Mouse (Mus musculus) neural tube, embryonic 13.5 days (tissue): ENCODE data around the gene Pafah1b3. TPM values are rescaled to one million over a fixed set of nuclear protein-coding genes. Genes with fewer than 3 reads are reported as not detected.

Experiments used
- ATAC-seq: fragments of 200-750 bp; cut with Nextera tagmentation; 2 replicates; pipeline ENCODE4 v1.8.0; 2017; ENCODE audit warnings: low read depth, mild to moderate bottlenecking, moderate TSS enrichment, moderate library complexity
- H3K27ac ChIP-seq: fragments of 300-500 bp; sonication (generic); replicated peaks from 2 replicates; pipeline ENCODE4 v1.5.1; 2015; ENCODE audit warnings: moderate library complexity, mild to moderate bottlenecking, inconsistent platforms
- H3K27me3 ChIP-seq: fragments of 300-500 bp; sonication (generic); 2 replicates; pipeline ENCODE4 v1.6.1; 2015; ENCODE audit warnings: mild to moderate bottlenecking, inconsistent platforms
- H3K36me3 ChIP-seq: fragments of 300-500 bp; sonication (generic); 2 replicates; pipeline ENCODE4 v1.6.1; 2015; ENCODE audit warnings: mild to moderate bottlenecking, inconsistent platforms
- H3K4me1 ChIP-seq: fragments of 300-500 bp; sonication (generic); replicated peaks from 2 replicates; pipeline ENCODE4 v1.6.1; 2015; ENCODE audit warnings: inconsistent platforms
- H3K4me2 ChIP-seq: fragments of 300-500 bp; sonication (generic); 2 replicates; pipeline ENCODE4 v1.6.1; 2015; ENCODE audit warnings: inconsistent platforms, mild to moderate bottlenecking, moderate library complexity
- H3K4me3 ChIP-seq: fragments of 300-500 bp; sonication (generic); 2 replicates; pipeline ENCODE4 v1.5.1; 2015; ENCODE audit warnings: mild to moderate bottlenecking, inconsistent platforms
- H3K9ac ChIP-seq: fragments of 300-500 bp; sonication (generic); 2 replicates; pipeline ENCODE4 v1.6.1; 2015; ENCODE audit warnings: moderate library complexity, mild to moderate bottlenecking, inconsistent platforms
- H3K9me3 ChIP-seq: fragments of 300-500 bp; sonication (generic); 2 replicates; pipeline ENCODE4 v1.6.1; 2016; ENCODE audit warnings: inconsistent platforms
- WGBS: fragments of 180-500 bp; shearing (Covaris S2); methylation state at CpG from one replicate; pipeline ENCODE4 v1.1.7; 2015; 5-methylcytosine and 5-hydroxymethylcytosine counted together
- polyA plus RNA-seq: library from polyadenylated mRNA; unstranded; fragments of >200 nt; fragmentation: Nextera tagmentation; extraction: Ambion mirVana; gene quantifications from 2 replicates; pipeline ENCODE4 v1.2.1, GENCODE M21; 2015

Gene Pafah1b3
- polyA plus RNA-seq, 1 experiment from 2014 or later = 535 TPM

DNA sequence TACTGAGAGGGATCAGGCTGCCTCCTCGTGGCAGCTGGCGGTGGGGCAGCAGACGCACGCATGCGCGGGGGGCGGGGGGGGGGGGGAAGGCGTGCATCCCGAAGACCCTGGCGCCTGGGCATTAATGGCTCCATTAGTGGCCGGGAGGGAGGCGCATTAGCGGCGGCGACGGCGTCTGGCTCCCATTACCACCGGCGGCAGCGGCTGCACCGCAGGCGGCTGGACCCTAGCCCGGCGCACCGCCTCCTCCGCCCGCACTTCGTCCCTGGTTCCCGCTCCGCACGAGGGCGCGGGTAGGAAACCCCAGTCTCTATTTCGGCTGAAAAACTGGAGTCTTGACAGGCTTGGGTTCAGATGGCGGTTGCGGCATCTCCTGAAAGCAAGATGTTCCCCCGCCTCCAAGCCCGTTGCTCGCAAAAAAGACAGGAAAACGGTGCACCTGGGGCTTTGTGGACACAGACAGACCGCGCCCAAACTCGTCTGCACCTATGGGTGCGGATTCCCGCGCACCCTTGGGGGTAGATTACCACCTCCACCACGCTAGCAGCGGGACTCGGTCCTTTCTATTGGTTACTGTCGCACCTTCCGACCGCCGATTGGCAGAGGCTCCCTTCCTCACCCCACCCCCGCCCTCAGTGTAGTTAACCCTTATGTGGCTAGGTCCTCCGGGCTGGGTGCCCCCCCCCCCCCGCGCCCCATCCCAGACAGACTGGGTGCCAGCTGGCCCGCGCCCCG, 19.3 kb downstream of the Pafah1b3 start:
- under 1% methylated on average over 52 of the region's 60 CpGs for WGBS

DNA sequence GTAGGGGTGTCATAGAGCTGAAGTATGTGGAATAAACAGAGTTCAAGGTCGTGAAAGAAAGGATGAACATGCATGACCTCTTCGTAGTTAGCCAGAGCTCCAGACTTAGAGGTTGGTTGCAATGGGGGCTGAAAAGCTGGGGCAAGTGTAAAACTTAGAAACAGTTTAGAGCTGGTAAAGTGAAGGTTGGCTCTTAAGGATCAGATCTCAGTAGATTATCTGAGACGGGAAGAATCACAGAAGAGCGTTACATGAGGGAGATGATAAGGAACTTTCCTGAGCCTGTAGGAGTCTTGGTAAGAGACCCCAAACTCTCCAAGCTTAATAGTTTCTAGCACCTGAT, 19.8 kb downstream of the Pafah1b3 start:
- Histone ChIP-seq H3K9me3 (no peaks in the 10 kb centered on the region), H3K4me3 (peak overlapping the region; percentile 85), H3K4me2 (peak overlapping the region; percentile 81), H3K9ac (peak overlapping the region; percentile 84), H3K36me3 (peaks cover 15% of the 10 kb centered on the region), H3K27me3 (no peaks in the 10 kb centered on the region), H3K4me1 (peaks cover 78% of the 10 kb centered on the region), H3K27ac (peak overlapping the region; percentile 100)
- 16% methylated on average over 4 of the region's 4 CpGs for WGBS
- ATAC-seq = no peak

More for the DNA sequence above, 19.3 kb downstream of the Pafah1b3 start:
- Histone ChIP-seq H3K9ac (peak overlapping the region; percentile 84), H3K4me2 (peak overlapping the region; percentile 81), H3K36me3 (peaks cover 10% of the 10 kb centered on the region; the same call in 1 of the 2 replicates), H3K27me3 (no peaks in the 10 kb centered on the region), H3K4me1 (peaks cover 79% of the 10 kb centered on the region), H3K4me3 (peak overlapping the region; percentile 85), H3K9me3 (no peaks in the 10 kb centered on the region), H3K27ac (peak overlapping the region; percentile 100)
- peak; percentile 71 for ATAC-seq

DNA sequence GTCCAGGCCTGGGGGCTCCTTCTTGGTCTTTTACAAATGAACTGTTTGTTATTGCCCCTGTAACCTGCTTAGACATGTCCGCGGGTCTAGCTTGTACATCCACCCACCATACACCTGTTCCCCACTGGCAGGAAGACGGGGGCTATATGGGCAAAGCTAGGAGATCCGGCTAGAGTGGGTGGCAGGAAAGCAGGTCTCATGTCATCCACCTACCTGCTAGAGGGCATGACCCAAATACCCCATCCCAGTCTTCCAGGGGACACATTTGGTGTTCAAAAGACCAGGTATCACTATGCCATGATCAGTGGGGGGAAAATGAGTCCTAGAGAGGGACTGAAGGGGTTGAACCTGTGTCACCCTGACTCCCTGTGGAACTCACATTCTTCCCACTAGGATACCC, 20.4 kb downstream of the Pafah1b3 start:
- peak overlapping the region; percentile 81 for H3K4me2 ChIP-seq
- peak overlapping the region; percentile 100 for H3K27ac ChIP-seq
- H3K36me3 ChIP-seq = peaks cover 21% of the 10 kb centered on the region
- H3K27me3 ChIP-seq = no peaks in the 10 kb centered on the region
- no peaks in the 10 kb centered on the region for H3K9me3 ChIP-seq
- H3K4me3 ChIP-seq = peak overlapping the region; percentile 85
- peak overlapping the region; percentile 84 for H3K9ac ChIP-seq
- H3K4me1 ChIP-seq = peaks cover 79% of the 10 kb centered on the region
- ATAC-seq = no peak
- WGBS = 94% methylated on average over 4 of the region's 4 CpGs

DNA sequence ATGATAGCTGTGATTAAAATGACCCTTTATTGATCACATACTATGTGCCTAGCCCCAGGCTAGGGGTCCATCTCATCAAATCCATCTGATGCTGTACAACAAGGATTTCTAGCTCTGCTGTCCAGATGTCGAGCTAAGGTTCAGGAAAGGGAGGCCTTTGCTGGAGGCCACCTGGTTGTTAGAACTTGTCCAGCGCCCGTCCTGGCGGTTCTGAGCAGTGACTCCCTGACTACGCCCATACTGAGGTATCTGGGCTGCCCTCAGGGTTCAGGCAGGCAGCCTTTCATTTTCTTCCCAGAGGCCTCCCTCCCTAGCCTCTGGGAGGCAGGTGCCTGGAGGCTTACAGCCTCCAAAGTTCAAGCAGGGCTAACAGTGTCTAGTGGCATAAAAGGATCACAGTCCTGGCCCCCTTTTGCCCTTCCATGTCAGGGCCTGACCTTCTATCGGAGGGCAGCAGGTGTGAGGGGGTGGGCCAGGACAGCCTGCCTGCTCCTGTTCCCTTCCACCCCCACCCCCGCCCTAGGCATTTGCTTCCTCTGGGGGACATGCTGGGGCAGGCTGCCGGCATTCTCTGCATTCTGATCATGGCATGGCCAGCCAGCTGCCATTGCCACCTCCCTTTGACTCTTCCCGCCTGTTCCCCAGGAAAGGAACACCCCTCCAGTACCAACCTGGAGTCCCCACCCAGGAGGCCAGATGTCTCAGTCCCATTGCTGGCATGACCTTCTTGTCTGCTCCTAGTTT, 22.1 kb downstream of the Pafah1b3 start:
- H3K9ac ChIP-seq = peak overlapping the region; percentile 53
- H3K36me3 ChIP-seq = peaks cover 38% of the 10 kb centered on the region
- H3K9me3 ChIP-seq = no peaks in the 10 kb centered on the region
- peak overlapping the region; percentile 11; the same call in 1 of the 2 replicates for H3K4me2 ChIP-seq
- no peak overlapping the region; the same call in 1 of the 2 replicates for H3K27ac ChIP-seq
- no peak for ATAC-seq
- no peak overlapping the region for H3K4me3 ChIP-seq
- peaks cover 73% of the 10 kb centered on the region for H3K4me1 ChIP-seq
- H3K27me3 ChIP-seq = no peaks in the 10 kb centered on the region
- WGBS = 58% methylated on average over 9 of the region's 9 CpGs

DNA sequence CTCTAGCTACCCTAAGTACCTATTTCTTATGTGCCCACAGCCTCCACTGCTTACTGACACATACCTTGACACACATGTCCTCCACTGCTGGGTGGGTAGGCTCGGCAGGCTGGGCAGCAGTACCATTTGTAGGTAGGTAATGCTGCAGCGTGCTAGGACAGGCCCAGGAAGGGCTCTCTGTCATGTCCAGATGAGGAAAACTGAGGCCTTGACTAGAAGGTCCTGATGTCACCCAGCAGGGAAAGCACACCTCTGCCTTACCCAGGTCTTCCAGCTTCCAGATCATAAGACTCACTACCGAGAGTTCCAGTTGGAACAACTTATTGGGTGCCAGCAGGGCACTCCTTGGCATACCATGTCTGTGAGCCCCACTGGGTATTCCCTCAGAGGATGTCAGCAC, 22.8 kb downstream of the Pafah1b3 start:
- Histone ChIP-seq H3K27ac (no peak overlapping the region), H3K9ac (peak overlapping the region; percentile 41), H3K4me3 (no peak overlapping the region), H3K4me1 (peaks cover 71% of the 10 kb centered on the region), H3K9me3 (no peaks in the 10 kb centered on the region), H3K36me3 (peaks cover 39% of the 10 kb centered on the region), H3K4me2 (peak overlapping the region; percentile 7; the same call in 1 of the 2 replicates), H3K27me3 (no peaks in the 10 kb centered on the region)
- ATAC-seq = no peak
- 92% methylated on average over 3 of the region's 3 CpGs for WGBS

DNA sequence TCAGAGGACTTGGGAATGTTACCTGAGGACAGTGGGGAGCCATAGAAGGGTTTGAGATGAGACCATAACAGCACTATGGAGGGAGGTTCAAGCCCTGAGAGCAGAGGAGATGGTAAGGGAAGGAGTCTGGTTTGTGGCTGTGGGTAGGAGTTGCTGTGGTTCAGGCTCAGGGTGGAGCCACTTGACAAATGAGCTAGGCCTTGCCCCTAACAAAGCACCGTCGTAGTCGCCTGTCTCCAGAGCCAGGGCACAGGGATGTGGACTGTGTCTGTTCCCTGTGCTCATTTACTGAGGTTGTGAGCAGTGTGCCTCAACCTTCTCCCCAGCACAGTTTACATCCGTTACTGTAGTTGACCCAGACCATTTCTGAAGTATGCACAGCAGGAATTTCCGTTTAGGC, 23.2 kb downstream of the Pafah1b3 start:
- ATAC-seq = no peak
- H3K9ac ChIP-seq = peak overlapping the region; percentile 41
- H3K27me3 ChIP-seq = no peaks in the 10 kb centered on the region
- H3K4me3 ChIP-seq = no peak overlapping the region
- H3K36me3 ChIP-seq = peaks cover 39% of the 10 kb centered on the region
- WGBS = 51% methylated on average over 5 of the region's 5 CpGs
- no peaks in the 10 kb centered on the region for H3K9me3 ChIP-seq
- H3K4me1 ChIP-seq = peaks cover 71% of the 10 kb centered on the region
- H3K4me2 ChIP-seq = peak overlapping the region; percentile 7; the same call in 1 of the 2 replicates
- no peak overlapping the region for H3K27ac ChIP-seq

DNA sequence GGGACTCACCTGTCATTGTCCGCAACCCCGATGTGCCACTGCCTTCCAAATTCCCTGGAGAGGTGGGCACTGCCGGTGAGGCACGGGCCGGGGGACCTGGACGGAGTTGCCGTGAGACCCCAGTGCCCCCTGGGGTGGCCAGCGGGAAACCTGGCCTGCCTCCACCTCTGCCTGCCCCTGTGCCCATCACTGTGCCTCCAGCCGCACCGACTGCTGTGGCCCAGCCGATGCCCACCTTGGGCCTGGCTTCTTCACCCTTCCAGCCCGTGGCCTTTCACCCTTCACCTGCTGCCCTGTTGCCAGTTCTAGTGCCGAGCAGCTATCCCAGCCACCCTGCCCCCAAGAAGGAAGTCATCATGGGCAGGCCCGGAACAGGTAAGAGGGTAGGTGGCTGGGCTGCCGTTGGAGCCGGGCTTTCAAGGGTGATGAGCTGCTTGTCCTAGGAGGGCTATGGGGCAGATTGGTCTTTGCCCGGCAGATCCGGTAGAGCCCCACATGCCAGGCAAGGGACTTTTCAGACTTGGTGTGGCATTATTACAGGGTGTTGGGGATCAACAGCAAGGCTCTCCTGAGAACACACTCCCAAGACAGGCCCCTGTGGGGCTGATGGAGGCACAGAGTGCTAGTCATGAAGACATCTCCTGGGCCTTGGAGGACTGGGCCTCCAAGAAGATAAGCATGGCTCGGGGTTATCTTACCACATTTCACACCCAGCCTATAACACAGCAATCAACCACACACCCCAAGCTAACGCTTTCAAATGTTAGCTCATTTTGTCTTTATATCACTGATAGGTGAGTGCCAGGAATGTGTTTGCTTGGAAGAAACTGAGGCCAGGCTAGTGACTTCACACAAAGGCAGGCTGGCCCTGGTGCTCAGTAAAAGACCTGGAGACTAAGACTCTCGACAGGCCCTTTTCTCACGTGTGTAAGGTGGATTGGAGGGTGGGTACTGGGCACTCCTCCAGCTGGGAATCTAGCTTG, 24.2 kb downstream of the Pafah1b3 start:
- peaks cover 76% of the 10 kb centered on the region for H3K4me1 ChIP-seq
- H3K9ac ChIP-seq = peak overlapping the region; percentile 41
- no peaks in the 10 kb centered on the region for H3K27me3 ChIP-seq
- H3K27ac ChIP-seq = no peak overlapping the region
- WGBS = 92% methylated on average over 22 of the region's 22 CpGs
- H3K36me3 ChIP-seq = peaks cover 39% of the 10 kb centered on the region
- H3K4me3 ChIP-seq = no peak overlapping the region
- no peak overlapping the region for H3K4me2 ChIP-seq
- no peak for ATAC-seq
- H3K9me3 ChIP-seq = no peaks in the 10 kb centered on the region

DNA sequence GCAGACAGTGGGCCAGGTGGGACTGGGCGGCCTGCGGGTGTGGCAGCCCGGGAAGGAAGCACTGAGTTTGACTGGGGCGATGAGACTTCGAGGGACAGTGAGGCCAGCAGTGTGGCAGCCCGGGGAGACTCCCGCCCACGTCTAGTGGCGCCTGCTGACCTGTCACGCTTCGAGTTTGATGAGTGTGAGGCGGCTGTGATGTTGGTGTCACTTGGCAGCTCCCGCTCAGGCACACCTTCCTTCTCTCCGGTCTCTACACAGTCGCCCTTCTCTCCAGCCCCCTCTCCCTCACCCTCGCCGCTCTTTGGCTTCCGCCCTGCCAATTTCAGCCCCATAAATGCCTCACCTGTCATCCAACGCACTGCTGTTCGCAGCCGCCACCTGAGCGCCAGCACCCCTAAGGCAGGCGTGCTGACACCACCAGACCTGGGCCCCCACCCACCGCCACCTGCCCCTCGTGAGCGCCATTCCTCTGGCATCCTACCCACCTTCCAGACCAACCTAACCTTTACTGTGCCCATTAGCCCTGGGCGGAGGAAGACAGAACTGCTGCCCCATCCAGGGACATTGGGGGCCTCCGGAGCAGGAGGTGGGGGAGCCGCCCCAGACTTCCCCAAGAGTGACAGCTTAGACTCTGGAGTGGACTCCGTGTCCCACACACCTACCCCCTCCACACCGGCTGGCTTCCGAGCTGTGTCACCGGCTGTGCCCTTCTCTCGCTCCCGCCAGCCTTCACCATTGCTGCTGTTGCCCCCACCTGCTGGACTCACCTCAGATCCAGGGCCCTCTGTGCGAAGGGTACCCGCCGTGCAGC, 25.1 kb downstream of the Pafah1b3 start:
- Histone ChIP-seq H3K27ac (no peak overlapping the region), H3K36me3 (peaks cover 39% of the 10 kb centered on the region), H3K9ac (0 out of 2 replicates have a peak overlapping the region, but pooled peaks have one; percentile 41), H3K27me3 (no peaks in the 10 kb centered on the region), H3K9me3 (no peaks in the 10 kb centered on the region), H3K4me1 (peaks cover 73% of the 10 kb centered on the region), H3K4me2 (no peak overlapping the region), H3K4me3 (no peak overlapping the region)
- WGBS = 92% methylated on average over 38 of the region's 38 CpGs
- ATAC-seq = no peak

DNA sequence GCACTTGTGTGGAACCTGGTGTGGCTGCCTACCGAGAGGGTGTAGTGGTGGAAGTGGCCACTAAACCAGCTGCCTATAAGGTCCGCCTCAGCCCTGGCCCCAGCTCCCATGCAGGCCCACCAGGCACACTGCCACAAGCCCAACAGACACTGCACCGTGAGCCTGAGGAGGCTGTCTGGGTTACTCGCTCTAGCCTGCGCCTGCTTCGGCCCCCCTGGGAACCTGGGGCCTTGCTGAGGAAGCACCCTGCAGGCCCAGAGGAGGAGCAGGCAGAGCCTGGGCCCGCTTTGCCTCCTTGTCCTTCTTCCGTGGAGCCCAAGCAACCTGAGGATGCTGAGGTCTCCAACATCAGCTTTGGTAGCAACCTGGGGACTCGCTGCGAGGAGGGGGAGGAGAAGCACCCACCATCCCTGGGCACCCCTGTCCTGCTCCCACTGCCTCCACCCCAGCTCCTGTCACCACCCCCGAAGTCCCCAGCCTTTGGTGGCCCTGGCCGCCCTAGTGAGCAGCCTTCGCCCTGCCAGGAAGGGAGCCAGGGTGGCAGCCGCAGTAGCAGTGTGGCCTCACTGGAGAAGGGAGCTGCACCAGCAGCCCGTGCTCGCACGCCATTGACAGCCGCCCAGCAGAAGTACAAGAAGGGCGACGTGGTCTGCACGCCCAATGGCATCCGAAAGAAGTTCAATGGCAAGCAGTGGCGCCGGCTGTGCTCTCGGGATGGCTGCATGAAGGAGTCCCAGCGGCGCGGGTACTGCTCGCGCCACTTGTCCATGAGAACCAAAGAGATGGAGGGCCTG, 25.9 kb downstream of the Pafah1b3 start:
- no peak for ATAC-seq
- Histone ChIP-seq H3K9me3 (no peaks in the 10 kb centered on the region), H3K36me3 (peaks cover 39% of the 10 kb centered on the region), H3K27me3 (no peaks in the 10 kb centered on the region), H3K9ac (no peak overlapping the region), H3K4me1 (peaks cover 67% of the 10 kb centered on the region), H3K4me2 (no peak overlapping the region), H3K27ac (no peak overlapping the region), H3K4me3 (no peak overlapping the region)
- WGBS = 92% methylated on average over 29 of the region's 30 CpGs

DNA sequence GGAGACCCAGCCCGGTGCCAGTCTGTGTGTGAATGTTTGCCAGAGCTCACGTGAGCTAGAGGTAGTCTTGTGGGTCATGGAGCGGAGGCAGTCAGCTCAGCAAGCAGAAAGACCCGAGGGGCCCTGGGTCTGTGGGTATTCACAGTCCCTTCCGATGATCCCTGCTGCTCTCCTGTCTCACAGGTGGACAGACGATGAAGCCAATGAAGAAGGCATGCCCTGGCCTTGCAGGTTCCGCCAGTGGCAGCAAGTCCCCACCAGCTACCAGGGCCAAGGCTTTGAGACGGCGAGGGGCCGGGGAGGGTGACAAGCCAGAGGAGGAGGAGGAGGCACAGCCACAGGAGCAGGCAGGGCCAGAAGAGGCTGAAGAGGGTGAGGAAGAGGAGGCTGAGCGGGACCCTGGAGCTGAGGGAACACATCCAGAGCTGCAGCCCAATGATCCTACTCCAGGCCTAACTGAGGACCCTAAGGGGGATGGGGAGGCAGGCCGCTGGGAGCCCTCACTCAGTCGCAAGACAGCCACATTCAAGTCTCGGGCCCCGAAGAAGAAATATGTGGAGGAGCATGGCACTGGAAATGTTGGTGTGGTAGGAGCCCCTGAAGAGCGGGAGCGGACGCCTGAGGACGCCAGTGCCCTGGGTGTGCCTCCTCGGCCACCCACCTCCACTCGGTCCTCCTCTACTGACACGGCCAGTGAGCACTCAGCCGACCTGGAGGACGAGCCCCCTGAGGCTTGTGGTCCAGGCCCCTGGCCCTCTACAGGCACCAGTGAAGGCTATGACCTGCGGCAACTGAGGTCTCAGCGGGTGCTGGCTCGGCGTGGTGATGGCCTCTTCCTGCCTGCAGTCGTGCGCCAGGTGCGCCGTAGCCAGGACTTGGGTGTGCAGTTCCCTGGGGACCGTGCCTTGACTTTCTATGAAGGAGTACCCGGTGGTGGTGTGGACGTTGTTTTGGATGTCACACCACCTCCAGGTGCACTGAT, 26.8 kb downstream of the Pafah1b3 start:
- H3K9ac ChIP-seq = peak overlapping the region; percentile 82
- no peaks in the 10 kb centered on the region for H3K27me3 ChIP-seq
- no peak overlapping the region for H3K4me3 ChIP-seq
- no peak overlapping the region; the same call in 1 of the 2 replicates for H3K4me2 ChIP-seq
- H3K9me3 ChIP-seq = no peaks in the 10 kb centered on the region
- 89% methylated on average over 35 of the region's 35 CpGs for WGBS
- H3K4me1 ChIP-seq = peaks cover 63% of the 10 kb centered on the region
- no peak overlapping the region for H3K27ac ChIP-seq
- H3K36me3 ChIP-seq = peaks cover 39% of the 10 kb centered on the region
- no peak for ATAC-seq
